ENCODE assay signal across 9 mouse cellular contexts in the genomic region with DNA sequence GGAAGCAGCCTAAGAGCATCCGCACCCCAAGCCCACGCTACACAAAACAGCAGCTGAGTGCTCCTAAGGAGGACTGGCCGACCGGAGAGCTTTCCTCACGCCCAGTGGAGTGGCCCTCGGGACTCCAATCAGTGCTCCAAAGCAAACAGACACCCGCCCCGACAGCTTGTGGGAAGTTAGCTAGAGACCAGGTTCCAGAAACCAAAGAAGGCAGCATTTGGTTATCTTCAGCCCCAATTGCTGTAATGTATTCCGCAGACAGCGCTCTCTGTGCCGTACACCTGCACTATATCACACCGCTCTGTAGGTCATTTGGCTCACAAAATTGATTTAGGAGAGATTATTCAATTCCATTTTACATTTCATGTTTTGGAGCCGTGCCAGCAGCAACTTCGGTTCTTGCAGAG. TPM values are rescaled to one million over a fixed set of nuclear protein-coding genes. Genes with fewer than 3 reads are reported as not detected.
A peak's percentile ranks its signal among the peaks of the same experiment; 100 is the strongest.
DNase-seq lines count a peak whose midpoint lies in the region; ATAC-seq lines count a peak whose summit lies in the region.
"Had no signal": no experiment of that assay in that cellular context is flagged by ENCODE, and none has a peak within 500 bp of the region (broad histone marks: within the 10 kb centered on the region; RNA-seq: fewer than 3 reads in every experiment).

No protein-coding gene starts in this region.

- DNase-seq in hindbrain, embryonic 10.5 days (ENCODE audit: low spot score): no peak
- DNase-seq in left cerebral cortex, postnatal 14 days (ENCODE audit: low spot score in 2 of 2): no peak
- DNase-seq in c-Kit-positive CD71-positive TER-119-positive erythroid progenitor cells, embryonic 14.5 days (ENCODE audit: low spot score): no peak
- no peak for DNase-seq in B cell, adult 2 months
- DNase-seq: right cerebral cortex, postnatal 4 days had no signal

- H3K4me3 ChIP-seq in hindbrain, embryonic 10.5 days: no peak overlapping the region
- H3K4me3 ChIP-seq in hindbrain, embryonic 16.5 days (ENCODE audit: low read length): no peak overlapping the region
- no peak overlapping the region for H3K4me3 ChIP-seq in heart, embryonic 13.5 days
- H3K4me3 ChIP-seq in limb, embryonic 15.5 days: no peak overlapping the region
- no peak overlapping the region for H3K4me3 ChIP-seq in neural tube, embryonic 13.5 days

- peak overlapping the region; percentile 9; the same call in 1 of the 2 replicates for H3K27ac ChIP-seq in hindbrain, embryonic 10.5 days
- no peak overlapping the region for H3K27ac ChIP-seq in hindbrain, embryonic 16.5 days (ENCODE audit: low read depth, low read length)
- no peak overlapping the region for H3K27ac ChIP-seq in heart, embryonic 13.5 days (replicated peaks)
- no peak overlapping the region for H3K27ac ChIP-seq in limb, embryonic 15.5 days
- H3K27ac ChIP-seq in neural tube, embryonic 13.5 days (replicated peaks): peak overlapping the region; percentile 80

- no peak overlapping the region for H3K9ac ChIP-seq in hindbrain, embryonic 16.5 days (ENCODE audit: low read depth, low read length)
- H3K9ac ChIP-seq in heart, embryonic 13.5 days: no peak overlapping the region
- no peak overlapping the region for H3K9ac ChIP-seq in limb, embryonic 15.5 days
- peak overlapping the region; percentile 45; the same call in 1 of the 2 replicates for H3K9ac ChIP-seq in neural tube, embryonic 13.5 days

- H3K9me3 ChIP-seq in hindbrain, embryonic 10.5 days: no peaks in the 10 kb centered on the region
- no peaks in the 10 kb centered on the region for H3K9me3 ChIP-seq in hindbrain, embryonic 16.5 days (ENCODE audit: control insufficient read depth, low read length)
- H3K9me3 ChIP-seq in heart, embryonic 13.5 days: no peaks in the 10 kb centered on the region
- no peaks in the 10 kb centered on the region for H3K9me3 ChIP-seq in limb, embryonic 15.5 days
- no peaks in the 10 kb centered on the region for H3K9me3 ChIP-seq in neural tube, embryonic 13.5 days

- peaks cover 29% of the 10 kb centered on the region for H3K4me1 ChIP-seq in hindbrain, embryonic 10.5 days (replicated peaks)
- peaks cover 5% of the 10 kb centered on the region; the same call in 1 of the 2 replicates for H3K4me1 ChIP-seq in hindbrain, embryonic 16.5 days (ENCODE audit: control insufficient read depth, insufficient read depth, low read depth, low read length)
- peaks cover 28% of the 10 kb centered on the region for H3K4me1 ChIP-seq in heart, embryonic 13.5 days
- peaks cover 22% of the 10 kb centered on the region for H3K4me1 ChIP-seq in limb, embryonic 15.5 days
- peaks cover 48% of the 10 kb centered on the region for H3K4me1 ChIP-seq in neural tube, embryonic 13.5 days (replicated peaks)

- no peaks in the 10 kb centered on the region for H3K27me3 ChIP-seq in hindbrain, embryonic 10.5 days (ENCODE audit: insufficient read depth, poor library complexity, severe bottlenecking)
- no peaks in the 10 kb centered on the region for H3K27me3 ChIP-seq in hindbrain, embryonic 16.5 days (replicated peaks; ENCODE audit: control insufficient read depth, insufficient read depth, low read length)
- no peaks in the 10 kb centered on the region for H3K27me3 ChIP-seq in heart, embryonic 13.5 days (replicated peaks)
- H3K27me3 ChIP-seq in limb, embryonic 15.5 days: no peaks in the 10 kb centered on the region
- H3K27me3 ChIP-seq in neural tube, embryonic 13.5 days: no peaks in the 10 kb centered on the region

- H3K4me2 ChIP-seq in hindbrain, embryonic 16.5 days (ENCODE audit: low read length): no peak overlapping the region
- peak overlapping the region; percentile 48 for H3K4me2 ChIP-seq in heart, embryonic 13.5 days
- peak overlapping the region; percentile 11 for H3K4me2 ChIP-seq in limb, embryonic 15.5 days
- peak overlapping the region; percentile 32 for H3K4me2 ChIP-seq in neural tube, embryonic 13.5 days

- WGBS in hindbrain, embryonic 10.5 days: 85% methylated on average over 14 of the region's 14 CpGs
- WGBS in hindbrain, embryonic 16.5 days: 81% methylated on average over 14 of the region's 14 CpGs
- WGBS in heart, embryonic 13.5 days: 60% methylated on average over 14 of the region's 14 CpGs
- WGBS in limb, embryonic 15.5 days: 56% methylated on average over 14 of the region's 14 CpGs
- 62% methylated on average over 14 of the region's 14 CpGs for WGBS in neural tube, embryonic 13.5 days

- intact Hi-C loops in left cerebral cortex, postnatal 14 days (cut with DNase I): no loop called here

- ATAC-seq in hindbrain, embryonic 16.5 days: no peak
- ATAC-seq in heart, embryonic 13.5 days (ENCODE audit: extremely low read depth, insufficient number of reproducible peaks, low FRiP score, low TSS enrichment): no peak; the same call in 1 of the 2 replicates
- ATAC-seq in limb, embryonic 15.5 days (ENCODE audit: insufficient number of reproducible peaks, low FRiP score, low TSS enrichment, low read depth): no peak
- peak; percentile 44; the same call in 1 of the 2 replicates for ATAC-seq in neural tube, embryonic 13.5 days (ENCODE audit: low read depth)

- no peaks in the 10 kb centered on the region for H3K36me3 ChIP-seq in hindbrain, embryonic 10.5 days
- H3K36me3 ChIP-seq in hindbrain, embryonic 16.5 days (ENCODE audit: control insufficient read depth, insufficient read depth, low read length): no peaks in the 10 kb centered on the region
- no peaks in the 10 kb centered on the region for H3K36me3 ChIP-seq in heart, embryonic 13.5 days
- H3K36me3 ChIP-seq in limb, embryonic 15.5 days: no peaks in the 10 kb centered on the region
- no peaks in the 10 kb centered on the region for H3K36me3 ChIP-seq in neural tube, embryonic 13.5 days

RNA-seq across cellular contexts. Expression of a gene that starts 55.7 kb away (rescaled TPM):
- 89.5 and 94.7 TPM in 2 replicates for polyA plus RNA-seq in hindbrain, embryonic 10.5 days (2016; fragmentation: Nextera tagmentation; extraction: Ambion mirVana)
- 95.5 and 108 TPM in 2 replicates for polyA plus RNA-seq in hindbrain, embryonic 16.5 days (2015; fragmentation: Nextera tagmentation; extraction: Ambion mirVana)
- 11.6 and 11.8 TPM in 2 replicates for polyA plus RNA-seq in heart, embryonic 13.5 days (2015; fragmentation: Nextera tagmentation; extraction: Ambion mirVana)
- 19.1 and 19.2 TPM in 2 replicates for polyA plus RNA-seq in limb, embryonic 15.5 days (2015; fragmentation: Nextera tagmentation; extraction: Ambion mirVana)
- 118 and 146 TPM in 2 replicates for polyA plus RNA-seq in neural tube, embryonic 13.5 days (2015; fragmentation: Nextera tagmentation; extraction: Ambion mirVana)
- 10 to 100 TPM; 63.0 to 69.9 TPM for total RNA-seq in left cerebral cortex, postnatal 14 days (2021)

Comparison
In these comparisons a context has a peak if more than half of its experiments do, and no peak if none do; other contexts are left out.
1. H3K27ac ChIP-seq: peak in hindbrain, embryonic 10.5 days (single experiment) and neural tube, embryonic 13.5 days (single experiment); none in hindbrain, embryonic 16.5 days (single experiment), heart, embryonic 13.5 days (single experiment) and limb, embryonic 15.5 days (single experiment).